Mouse (Mus musculus): ENCODE results near the gene 5530400C23Rik.
"Not testable (repeated sequence)": the region's sequence is repeated elsewhere in the genome, so short reads cannot be mapped to it uniquely, and the experiment has no call there.

Gene 5530400C23Rik

GRCm38 (mm10) chr6:133291916-133292315 is at the start of gene 5530400C23Rik:
TSS of gene 5530400C23Rik (plus strand) at chr6:133292216.
- DNase-seq = not testable (repeated sequence)

GRCm38 (mm10) chr6:133305952-133306715 is 14.1 kb downstream of the 5530400C23Rik start:
- DNase-seq = no peak

GRCm38 (mm10) chr6:133313896-133314295 is 21.9 kb downstream of the 5530400C23Rik start:
- DNase-seq = not testable (repeated sequence)

GRCm38 (mm10) chr6:133338535-133338934 is 46.5 kb downstream of the 5530400C23Rik start:
- DNase-seq = no peak

GRCm38 (mm10) chr6:133341731-133342130 is 49.7 kb downstream of the 5530400C23Rik start:
- DNase-seq = not testable (repeated sequence)
